Mouse (Mus musculus): ENCODE data around the gene Cdc42ep5. TPM values are rescaled to one million over a fixed set of nuclear protein-coding genes. Genes with fewer than 3 reads are reported as not detected.
"Not testable (repeated sequence)": the region's sequence is repeated elsewhere in the genome, so short reads cannot be mapped to it uniquely, and the experiment has no call there.

Gene Cdc42ep5
- polyA plus RNA-seq (2017; shearing (Covaris generic)) = not detected

- no peak for ATAC-seq
These were observed at the start of gene Cdc42ep5 for GRCm38 (mm10) chr7:4164090-4164910. Cdc42ep5 (minus strand) TSS chr7:4164860.

- ATAC-seq = not testable (repeated sequence)
These were observed 48.8 kb upstream of the Cdc42ep5 start for GRCm38 (mm10) chr7:4213436-4213835.

- no peak for ATAC-seq
These were observed 44.0 kb upstream of the Cdc42ep5 start for GRCm38 (mm10) chr7:4208626-4209025.

- no peak for ATAC-seq
These were observed 42.5 kb upstream of the Cdc42ep5 start for GRCm38 (mm10) chr7:4207126-4207525.

- ATAC-seq = no peak
These were observed 13.8 kb upstream of the Cdc42ep5 start for GRCm38 (mm10) chr7:4178438-4178837.

GRCm38 (mm10) chr7:4170193-4170938, 5.7 kb upstream of the Cdc42ep5 start:
- no peak for ATAC-seq

- no peak for ATAC-seq
These were observed 2.4 kb upstream of the Cdc42ep5 start for GRCm38 (mm10) chr7:4167098-4167497.

GRCm38 (mm10) chr7:4165286-4165685, 626 bp upstream of the Cdc42ep5 start:
- ATAC-seq = no peak

- no peak for ATAC-seq
These were observed 1.0 kb downstream of the Cdc42ep5 start for GRCm38 (mm10) chr7:4163571-4164072.

GRCm38 (mm10) chr7:4161596-4161995, 3.1 kb downstream of the Cdc42ep5 start:
- ATAC-seq = not testable (repeated sequence)

GRCm38 (mm10) chr7:4154976-4155375, 9.7 kb downstream of the Cdc42ep5 start:
- ATAC-seq = no peak

GRCm38 (mm10) chr7:4154356-4154755, 10.3 kb downstream of the Cdc42ep5 start:
- ATAC-seq = no peak

GRCm38 (mm10) chr7:4151241-4151640, 13.4 kb downstream of the Cdc42ep5 start:
- ATAC-seq = no peak

- no peak for ATAC-seq
These were observed 13.8 kb downstream of the Cdc42ep5 start for GRCm38 (mm10) chr7:4150811-4151221.

GRCm38 (mm10) chr7:4150059-4150541, 14.6 kb downstream of the Cdc42ep5 start, which contains the start of gene Leng9:
Leng9 (minus strand) TSS chr7:4150374.
- peak; percentile 35 for ATAC-seq

GRCm38 (mm10) chr7:4149209-4150054, 15.2 kb downstream of the Cdc42ep5 start:
- peak; percentile 71 for ATAC-seq

- peak; percentile 40 for ATAC-seq
These were observed 16.1 kb downstream of the Cdc42ep5 start for GRCm38 (mm10) chr7:4148341-4149208.

- no peak for ATAC-seq
These were observed 16.8 kb downstream of the Cdc42ep5 start for GRCm38 (mm10) chr7:4147836-4148235.

GRCm38 (mm10) chr7:4147371-4147770, 17.3 kb downstream of the Cdc42ep5 start:
- ATAC-seq = no peak

GRCm38 (mm10) chr7:4146241-4147180, 18.1 kb downstream of the Cdc42ep5 start:
- ATAC-seq = no peak

All from CD4-positive, CD25-positive, alpha-beta regulatory T cell, adult 4 months (primary cell).